Comparison of ENCODE assay signal across 8 mouse cellular contexts in genomic region chr9:14275792-14276480, GRCm38 (mm10). TPM values are rescaled to one million over a fixed set of nuclear protein-coding genes. Genes with fewer than 3 reads are reported as not detected.
DNase-seq lines count a peak whose midpoint lies in the region; ATAC-seq and TF ChIP-seq lines count a peak whose summit lies in the region.

No protein-coding gene starts in this region.

- no peaks in the 10 kb centered on the region for H3K27me3 ChIP-seq in Patski
- H3K27me3 ChIP-seq in hindbrain, embryonic 13.5 days, result no peaks in the 10 kb centered on the region

- peak overlapping the region; percentile 95 for H3K9ac ChIP-seq in hindbrain, embryonic 13.5 days

- no peaks in the 10 kb centered on the region for H3K36me3 ChIP-seq in hindbrain, embryonic 13.5 days

- peak overlapping the region; percentile 70 for H3K4me2 ChIP-seq in hindbrain, embryonic 13.5 days

- under 1% methylated on average over 44 of the region's 54 CpGs for WGBS in hindbrain, embryonic 13.5 days

- POLR2A ChIA-PET in Patski (lab: Charles Lee), result interaction anchor here (0.6 to 1.6 kb wide), 5 partner anchors 11 to 526 kb away, joined by 3 to 5 read pairs (median 3); no protein-coding TSS in a partner anchor

- peak overlapping the region; percentile 95 for H3K4me3 ChIP-seq in hindbrain, embryonic 13.5 days

- DNase-seq in Patski (ENCODE audit: low read depth, low spot score), result peak; percentile 99
- peak; percentile 98 to 99 for DNase-seq in cerebellum, postnatal 14 days
- peak; percentile 99 for DNase-seq in frontal cortex, postnatal 14 days (ENCODE audit: low spot score in 2 of 2)
- peak; percentile 91 to 97 for DNase-seq in layer of hippocampus, postnatal 25 days (ENCODE audit: extremely low spot score in 1 of 2, low spot score in 1 of 2)
- DNase-seq in lung, postnatal 25 days (ENCODE audit: low spot score), result peak; percentile 99
- DNase-seq in retina, embryonic 14.5 days (ENCODE audit: low spot score), result peak; percentile 98
- DNase-seq in thymus, postnatal 4 days, result peak; percentile 99

- in situ Hi-C loops in Patski (cut with MboI; ENCODE audit: low pct_unique_long_range_greater_than_20kb), result loop anchor here (5.0 kb wide), 1 partner anchor 219 kb away; no protein-coding TSS in a partner anchor

- no peaks in the 10 kb centered on the region for H3K9me3 ChIP-seq in hindbrain, embryonic 13.5 days

- H3K27ac ChIP-seq in hindbrain, embryonic 13.5 days, result peak overlapping the region; percentile 96

- ATAC-seq in Patski, result peak; percentile 97
- peak; percentile 99 for ATAC-seq in hindbrain, embryonic 13.5 days (ENCODE audit: low FRiP score)

- TF ChIP-seq CTCF in Patski (IDR thresholded peaks at IDR 0.05), result peak; percentile 83

- H3K4me1 ChIP-seq in hindbrain, embryonic 13.5 days (replicated peaks), result peaks cover 18% of the 10 kb centered on the region

- CTCF ChIA-PET in Patski (lab: Charles Lee), result interaction anchor here (0.7 to 2.3 kb wide), 14 partner anchors 13 to 448 kb away, joined by 3 to 15 read pairs (median 3); no protein-coding TSS in a partner anchor

RNA-seq across cellular contexts. Expression of gene Sesn3, which starts 1.1 kb away (rescaled TPM):
- 45.0 TPM for polyA plus RNA-seq in Patski (2021)
- polyA plus RNA-seq in hindbrain, embryonic 13.5 days (2015; fragmentation: Nextera tagmentation; extraction: Ambion mirVana), result 20.2 and 20.9 TPM in 2 replicates
- total RNA-seq in layer of hippocampus, postnatal 25 days (2021), result 10 to 100 TPM; 65.0 to 67.5 TPM

Comparison
In these comparisons a context has a peak if more than half of its experiments do, and no peak if none do; other contexts are left out.
1. Peak in every context shown above with its lines: DNase-seq, ATAC-seq, H3K4me3 ChIP-seq and H3K27ac ChIP-seq.